Mouse (Mus musculus) neutrophil, adult 59 days (primary cell): ENCODE measurements around the gene Dctn2. TPM values are rescaled to one million over a fixed set of nuclear protein-coding genes. Genes with fewer than 3 reads are reported as not detected.

Experiments used
- total RNA-seq, 2 experiments: library from RNA; stranded (reverse); gene quantifications; 1 replicate in 1 of 2; 2 replicates in 1 of 2; pipeline ENCODE4 v1.2.4; 2023

Dctn2 gene
- 100 to 1,000 TPM; 106 to 116 TPM for total RNA-seq

GRCm38 (mm10) chr10:127266112-127267091 lies at the start of gene Dctn2:
TSS of gene Dctn2 (plus strand) at chr10:127266368.

GRCm38 (mm10) chr10:127262548-127263398 lies 3.4 kb upstream of the Dctn2 start, which contains the start of gene Kif5a:
TSS of gene Kif5a (minus strand) at chr10:127263348.

GRCm38 (mm10) chr10:127288800-127289572 lies 22.8 kb downstream of the Dctn2 start, which contains the start of gene Mbd6:
TSS of gene Mbd6 (minus strand) at chr10:127289018.

GRCm38 (mm10) chr10:127311476-127312355 lies 45.5 kb downstream of the Dctn2 start, which contains the start of gene Mars:
TSS of gene Mars (minus strand) at chr10:127311786.

GRCm38 (mm10) chr10:127321621-127322020 lies 55.5 kb downstream of the Dctn2 start, which contains the start of gene Arhgap9:
TSS of gene Arhgap9 (plus strand) at chr10:127321964.

Other genes starting within 250 kb of the Dctn2 start
- 10 to 100 TPM; 10.6 to 12.4 TPM for gene Tsfm, start 235.5 kb upstream of the Dctn2 start, total RNA-seq
- 1 to 10 TPM; 4.9 to 5.1 TPM for gene Mettl1, start 225.0 kb upstream of the Dctn2 start, total RNA-seq
- gene Eef1akmt3, start 224.9 kb upstream of the Dctn2 start, total RNA-seq: under 1 TPM in 1 of 2 experiments, not detected in 1; 0.24 TPM
- under 1 TPM in 1 of 2 experiments, not detected in 1; 0.73 TPM for gene Cyp27b1, start 218.1 kb upstream of the Dctn2 start, total RNA-seq
- under 1 TPM in 1 of 2 experiments, not detected in 1; 0.11 TPM for gene March9, start 206.2 kb upstream of the Dctn2 start, total RNA-seq
- gene Cdk4, start 202.8 kb upstream of the Dctn2 start, total RNA-seq: 100 to 1,000 TPM; 114 to 127 TPM
- gene Tspan31, start 196.1 kb upstream of the Dctn2 start, total RNA-seq: 10 to 100 TPM; 22.0 to 22.1 TPM
- 10 to 100 TPM; 43.8 to 49.3 TPM for gene Agap2, start 191.1 kb upstream of the Dctn2 start, total RNA-seq
- gene Os9, start 145.2 kb upstream of the Dctn2 start, total RNA-seq: 100 to 1,000 TPM; 106 to 107 TPM
- gene B4galnt1, start 101.1 kb upstream of the Dctn2 start, total RNA-seq: 100 to 1,000 TPM; 104 to 113 TPM
- gene Slc26a10, start 85.7 kb upstream of the Dctn2 start, total RNA-seq: not detected
- under 1 TPM; 0.56 to 0.73 TPM for gene Arhgef25, start 76.3 kb upstream of the Dctn2 start, total RNA-seq
- gene Dtx3, start 70.6 kb upstream of the Dctn2 start, total RNA-seq: 10 to 100 TPM; 13.1 to 15.4 TPM
- gene Pip4k2c, start 54.8 kb upstream of the Dctn2 start, total RNA-seq: 10 to 100 TPM; 27.5 to 28.8 TPM
- gene Kif5a, start 3.0 kb upstream of the Dctn2 start, total RNA-seq: under 1 TPM; 0.26 to 0.58 TPM
- gene Mbd6, start 22.6 kb downstream of the Dctn2 start, total RNA-seq: 100 to 1,000 TPM; 141 to 142 TPM
- gene Mars, start 45.4 kb downstream of the Dctn2 start, total RNA-seq: 10 to 100 TPM; 35.8 to 38.0 TPM
- 100 to 1,000 TPM; 264 to 270 TPM for gene Arhgap9, start 55.6 kb downstream of the Dctn2 start, total RNA-seq
- not detected for gene Gli1, start 75.6 kb downstream of the Dctn2 start, total RNA-seq
- gene Inhbe, start 88.0 kb downstream of the Dctn2 start, total RNA-seq: not detected
- not detected for gene Inhbc, start 104.1 kb downstream of the Dctn2 start, total RNA-seq
- gene R3hdm2, start 114.0 kb downstream of the Dctn2 start, total RNA-seq: 100 to 1,000 TPM in 1 of 2 experiments, 10 to 100 TPM in 1; 88.4 to 109 TPM
- gene Stac3, start 235.3 kb downstream of the Dctn2 start, total RNA-seq: 1 to 10 TPM; 1.7 to 4.4 TPM
- not detected for gene Ndufa4l2, start 248.6 kb downstream of the Dctn2 start, total RNA-seq